Mouse (Mus musculus): ENCODE measurements around the gene Ddr2.

DNA sequence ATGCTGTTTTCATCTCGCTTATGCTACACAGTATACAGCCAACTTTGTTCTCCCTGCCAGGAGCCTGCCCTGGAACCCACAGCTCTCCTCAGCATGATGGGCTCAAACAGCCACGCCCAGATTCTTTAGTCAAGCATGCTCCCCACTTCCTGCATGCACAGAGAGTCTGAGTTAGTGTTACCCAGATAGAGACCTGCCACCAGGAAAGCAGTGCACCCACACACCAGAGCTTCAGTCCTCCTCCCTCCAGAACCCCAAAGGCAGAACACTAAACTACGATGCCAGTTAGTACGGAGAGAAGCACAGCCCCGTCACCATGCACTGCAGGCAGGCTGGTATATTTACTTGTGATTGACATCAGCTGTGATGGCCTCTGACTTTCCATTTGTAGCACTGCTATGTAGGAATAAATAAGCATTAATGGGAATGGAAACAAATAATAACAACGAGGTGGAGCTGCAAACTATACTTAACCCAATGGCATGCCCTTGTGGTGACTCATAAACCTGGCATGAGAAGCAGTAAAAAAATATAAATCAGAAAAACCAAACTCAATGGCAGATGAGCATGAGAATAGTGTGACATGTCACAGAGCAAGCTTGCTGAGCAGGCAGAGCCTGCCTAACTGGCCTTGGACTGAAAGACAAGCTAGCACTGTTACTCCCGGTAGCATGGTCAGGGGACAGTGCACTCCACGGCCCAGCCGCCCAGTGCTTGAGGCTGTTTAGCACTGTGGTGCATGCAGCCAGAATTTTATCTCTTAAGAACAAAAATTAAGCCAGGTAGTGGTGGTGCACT is 37.3 kb upstream of the Ddr2 start:
- TF ChIP-seq TAL1 (IDR thresholded peaks at IDR 0.05; ENCODE audit: low read length) (no peak), GATA1 (IDR thresholded peaks at IDR 0.05; ENCODE audit: low read length) (no peak)
